Mouse (Mus musculus): ENCODE results near the gene Klc4. TPM values are rescaled to one million over a fixed set of nuclear protein-coding genes. Genes with fewer than 3 reads are reported as not detected.
A peak's percentile ranks its signal among the peaks of the same experiment; 100 is the strongest.

The Klc4 gene
- polyA plus RNA-seq, 1 experiment: 7.8 TPM

DNA sequence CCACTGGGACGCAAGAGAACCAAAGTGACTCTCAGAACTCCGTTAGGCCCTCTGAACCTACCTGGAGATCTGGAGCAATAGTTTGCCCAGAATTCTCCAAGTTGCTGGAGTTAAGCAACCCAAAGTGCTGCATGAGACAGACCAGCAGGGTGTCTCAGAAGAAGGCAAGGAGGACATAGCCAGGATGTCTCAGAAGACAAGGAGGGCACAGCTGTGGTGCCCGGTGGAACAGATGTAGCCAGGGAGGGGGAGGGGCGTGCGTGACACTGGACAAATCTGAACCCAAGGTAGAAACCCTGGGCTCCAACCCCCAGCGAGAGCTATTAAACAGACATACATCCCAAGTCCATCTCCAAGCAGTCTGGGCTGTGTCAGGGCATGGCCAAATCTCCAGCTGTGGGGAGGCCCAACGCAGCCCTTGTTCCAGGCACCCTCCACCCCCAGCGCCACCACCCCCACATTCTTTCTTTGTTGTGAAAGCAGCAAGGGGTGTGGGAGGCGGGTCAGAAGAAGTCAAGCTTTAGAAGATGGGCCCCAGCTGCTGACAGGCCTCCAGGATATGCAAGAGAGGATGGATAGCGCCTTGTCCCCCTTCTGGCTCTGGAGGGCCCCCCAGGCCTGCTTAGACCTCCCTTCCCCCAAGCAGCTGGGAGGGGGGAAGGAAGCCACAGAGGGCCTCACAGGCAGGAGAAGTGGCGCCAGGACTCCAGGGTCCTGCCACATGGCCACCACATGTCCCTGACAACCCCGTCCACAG, 16.0 kb downstream of the Klc4 start:
- H3K79me2 ChIP-seq (ENCODE audit: control insufficient read depth, insufficient read depth): no peaks in the 10 kb centered on the region
- no peak for TF ChIP-seq CEBPB (IDR thresholded peaks at IDR 0.05; ENCODE audit: low read depth)
- no peak for TF ChIP-seq FOSL1 (IDR thresholded peaks at IDR 0.05; ENCODE audit: insufficient read depth, low read length, poor library complexity, severe bottlenecking)
- no peak for TF ChIP-seq MAX (IDR thresholded peaks at IDR 0.05)
- TF ChIP-seq MYOD1 (IDR thresholded peaks at IDR 0.05; ENCODE audit: control insufficient read depth, insufficient read length, low read depth): peak; percentile 23
- H3K36me3 ChIP-seq (ENCODE audit: control insufficient read depth, insufficient read depth): no peaks in the 10 kb centered on the region
- no peak overlapping the region for H3ac ChIP-seq (ENCODE audit: control insufficient read depth, insufficient read length, low read depth)
- no peaks in the 10 kb centered on the region for H3K27me3 ChIP-seq (ENCODE audit: control insufficient read depth, insufficient read depth, insufficient read length)
- H3K4me3 ChIP-seq (ENCODE audit: insufficient read depth, poor library complexity, severe bottlenecking): no peak overlapping the region
- no peaks in the 10 kb centered on the region for H3K79me3 ChIP-seq (ENCODE audit: low read depth)

DNA sequence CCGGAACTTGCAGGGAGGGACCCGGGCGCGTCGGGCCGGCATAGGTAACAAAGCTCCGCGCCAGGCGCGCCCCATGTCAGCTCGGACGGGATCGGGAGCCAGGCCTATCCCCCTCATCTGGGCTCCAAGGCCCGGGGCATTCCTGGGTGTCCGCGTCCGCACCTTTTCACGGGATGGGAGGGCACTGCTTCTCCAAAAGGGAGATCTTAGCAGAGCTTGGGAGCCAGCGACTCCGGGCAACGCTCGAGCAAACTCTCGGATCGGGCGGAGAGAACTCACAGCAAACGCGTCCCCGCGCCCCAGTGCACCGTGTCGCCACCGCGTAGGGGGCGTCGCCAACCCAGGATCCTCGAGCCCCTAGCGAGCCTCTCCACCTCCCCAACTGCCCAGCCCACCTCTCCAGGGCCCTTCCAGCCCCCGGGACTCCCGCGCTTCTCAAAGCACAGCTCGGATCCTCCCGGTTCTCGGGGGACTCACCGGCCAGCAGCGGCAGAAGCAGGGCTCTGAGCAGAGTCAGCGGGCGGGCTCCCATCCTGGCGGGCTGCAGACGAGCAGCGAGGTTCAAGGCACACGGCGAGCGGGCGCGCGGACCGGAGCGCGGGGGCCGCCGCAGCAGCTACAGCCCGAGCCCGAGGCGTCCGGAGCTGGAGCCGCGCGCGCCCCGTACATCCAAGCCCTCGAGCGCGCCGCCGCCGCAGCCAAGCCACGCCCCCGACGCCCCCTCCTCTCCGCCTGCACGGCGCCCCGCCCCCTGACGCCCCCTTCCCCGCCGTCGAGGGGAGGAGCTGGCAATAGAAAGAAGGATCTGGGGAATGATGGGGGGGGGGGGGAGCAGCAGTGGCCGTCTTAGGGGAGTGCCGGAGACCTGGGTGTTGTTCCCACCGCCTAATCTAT, 16.8 kb downstream of the Klc4 start, which contains the start of gene Ptk7:
Gene Ptk7 (minus strand): TSS at position 714 of the 894 bp plus-strand sequence.
- H3K27me3 ChIP-seq (ENCODE audit: control insufficient read depth, insufficient read depth, insufficient read length): no peaks in the 10 kb centered on the region
- peak within 1 kb of the TSS; percentile 45 for H3K4me3 ChIP-seq (ENCODE audit: insufficient read depth, poor library complexity, severe bottlenecking)
- H3K79me3 ChIP-seq (ENCODE audit: low read depth): no peaks in the 10 kb centered on the region
- H3K36me3 ChIP-seq (ENCODE audit: control insufficient read depth, insufficient read depth): no peaks in the 10 kb centered on the region
- no peaks in the 10 kb centered on the region for H3K79me2 ChIP-seq (ENCODE audit: control insufficient read depth, insufficient read depth)
- no peak for TF ChIP-seq CTCF (IDR thresholded peaks at IDR 0.05; ENCODE audit: control insufficient read depth, insufficient read depth, insufficient read length)
- no peak for TF ChIP-seq MAX (IDR thresholded peaks at IDR 0.05)
- no peak for TF ChIP-seq USF1 (IDR thresholded peaks at IDR 0.05; ENCODE audit: low read depth)
- TF ChIP-seq MYOG (IDR thresholded peaks at IDR 0.05; ENCODE audit: control insufficient read depth, extremely low read depth, insufficient read length): no peak
- TF ChIP-seq CEBPB (IDR thresholded peaks at IDR 0.05; ENCODE audit: low read depth): no peak
- no peak for TF ChIP-seq FOSL1 (IDR thresholded peaks at IDR 0.05; ENCODE audit: insufficient read depth, low read length, poor library complexity, severe bottlenecking)
- TF ChIP-seq MYOD1 (IDR thresholded peaks at IDR 0.05; ENCODE audit: control insufficient read depth, insufficient read length, low read depth): no peak
- H3ac ChIP-seq (ENCODE audit: control insufficient read depth, insufficient read length, low read depth): peak within 1 kb of the TSS; percentile 87

DNA sequence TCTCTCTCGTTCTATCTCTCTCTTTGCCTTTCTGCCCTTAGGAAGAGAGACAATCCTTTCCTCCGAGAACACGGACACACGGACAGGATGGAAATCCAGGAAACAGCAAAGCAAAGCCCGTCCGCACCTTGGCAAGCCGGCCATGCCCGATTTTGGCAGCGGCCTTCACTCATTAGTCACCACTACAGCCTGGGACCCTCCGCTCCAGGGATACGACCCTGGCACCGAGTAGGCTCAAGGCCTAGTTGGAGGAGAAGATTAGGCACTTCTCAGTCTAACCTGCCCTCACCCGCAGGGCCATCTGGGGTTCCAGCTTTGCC, 17.4 kb downstream of the Klc4 start:
- Histone ChIP-seq H3ac (ENCODE audit: control insufficient read depth, insufficient read length, low read depth) (peak overlapping the region; percentile 87), H3K36me3 (ENCODE audit: control insufficient read depth, insufficient read depth) (no peaks in the 10 kb centered on the region), H3K4me3 (ENCODE audit: insufficient read depth, poor library complexity, severe bottlenecking) (peak overlapping the region; percentile 45), H3K27me3 (ENCODE audit: control insufficient read depth, insufficient read depth, insufficient read length) (no peaks in the 10 kb centered on the region), H3K79me3 (ENCODE audit: low read depth) (no peaks in the 10 kb centered on the region), H3K79me2 (ENCODE audit: control insufficient read depth, insufficient read depth) (no peaks in the 10 kb centered on the region)
- TF ChIP-seq MYOD1 (IDR thresholded peaks at IDR 0.05; ENCODE audit: control insufficient read depth, insufficient read length, low read depth): no peak
- TF ChIP-seq FOSL1 (IDR thresholded peaks at IDR 0.05; ENCODE audit: insufficient read depth, low read length, poor library complexity, severe bottlenecking): no peak
- TF ChIP-seq CTCF (IDR thresholded peaks at IDR 0.05; ENCODE audit: control insufficient read depth, insufficient read depth, insufficient read length): no peak
- TF ChIP-seq MYOG (IDR thresholded peaks at IDR 0.05; ENCODE audit: control insufficient read depth, extremely low read depth, insufficient read length): no peak
- no peak for TF ChIP-seq USF1 (IDR thresholded peaks at IDR 0.05; ENCODE audit: low read depth)
- no peak for TF ChIP-seq MAX (IDR thresholded peaks at IDR 0.05)
- TF ChIP-seq CEBPB (IDR thresholded peaks at IDR 0.05; ENCODE audit: low read depth): no peak

DNA sequence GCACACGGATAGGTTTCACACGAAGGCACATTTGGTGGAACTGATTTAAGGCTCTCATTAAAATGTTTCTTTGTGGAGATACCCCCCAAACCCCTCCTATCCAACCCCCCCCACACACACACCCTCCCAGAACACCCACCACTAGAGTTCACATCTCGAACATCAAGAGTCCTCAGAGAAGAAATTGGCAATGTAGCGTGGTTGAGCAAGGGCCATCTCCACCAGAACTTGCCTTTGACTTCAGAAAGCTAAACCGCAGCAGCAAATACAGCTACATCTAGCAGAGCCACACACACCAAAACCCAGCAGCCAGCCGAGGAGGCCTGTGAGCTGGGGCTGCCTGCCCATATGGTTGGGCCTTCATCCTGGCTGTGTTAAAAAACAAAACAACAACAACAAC, 18.4 kb downstream of the Klc4 start:
- Histone ChIP-seq H3ac (ENCODE audit: control insufficient read depth, insufficient read length, low read depth) (no peak overlapping the region), H3K36me3 (ENCODE audit: control insufficient read depth, insufficient read depth) (no peaks in the 10 kb centered on the region), H3K27me3 (ENCODE audit: control insufficient read depth, insufficient read depth, insufficient read length) (no peaks in the 10 kb centered on the region), H3K79me3 (ENCODE audit: low read depth) (no peaks in the 10 kb centered on the region), H3K79me2 (ENCODE audit: control insufficient read depth, insufficient read depth) (no peaks in the 10 kb centered on the region), H3K4me3 (ENCODE audit: insufficient read depth, poor library complexity, severe bottlenecking) (no peak overlapping the region)
- TF ChIP-seq CEBPB (IDR thresholded peaks at IDR 0.05; ENCODE audit: low read depth): no peak
- TF ChIP-seq MYOD1 (IDR thresholded peaks at IDR 0.05; ENCODE audit: control insufficient read depth, insufficient read length, low read depth): no peak

DNA sequence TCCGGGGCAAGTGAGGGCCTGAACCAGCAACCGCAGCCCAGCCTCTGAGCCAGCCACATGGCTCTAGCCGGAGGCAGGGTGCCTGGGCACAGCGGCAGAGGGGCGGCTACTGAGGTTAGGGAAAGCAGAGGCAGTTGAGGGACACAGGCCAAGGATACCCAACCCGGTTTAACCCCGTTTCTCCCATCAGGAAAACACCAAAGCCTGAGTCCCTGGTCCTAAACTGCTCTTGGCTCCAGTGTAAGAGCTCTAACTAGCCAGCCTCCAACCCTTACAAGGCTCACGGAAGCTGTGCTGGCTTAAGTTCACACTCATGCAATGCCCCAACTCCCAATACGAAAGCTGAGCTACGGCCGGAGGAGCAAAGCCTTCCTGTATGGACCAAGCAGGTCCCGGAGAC, 21.2 kb downstream of the Klc4 start:
- no peak for TF ChIP-seq MAX (IDR thresholded peaks at IDR 0.05)
- Histone ChIP-seq H3K4me3 (ENCODE audit: insufficient read depth, poor library complexity, severe bottlenecking) (no peak overlapping the region), H3K79me2 (ENCODE audit: control insufficient read depth, insufficient read depth) (no peaks in the 10 kb centered on the region), H3K79me3 (ENCODE audit: low read depth) (no peaks in the 10 kb centered on the region), H3K27me3 (ENCODE audit: control insufficient read depth, insufficient read depth, insufficient read length) (no peaks in the 10 kb centered on the region), H3ac (ENCODE audit: control insufficient read depth, insufficient read length, low read depth) (no peak overlapping the region), H3K36me3 (ENCODE audit: control insufficient read depth, insufficient read depth) (no peaks in the 10 kb centered on the region)

Data from C2C12 (cell line).